Mouse (Mus musculus): Measurements from ENCODE around the gene Ramp1. TPM values are rescaled to one million over a fixed set of nuclear protein-coding genes. Genes with fewer than 3 reads are reported as not detected.
A peak's percentile ranks its signal among the peaks of the same experiment; 100 is the strongest.

Gene Ramp1
- polyA plus RNA-seq, 1 experiment from 2014 or later: 0.29 TPM

GRCm38 (mm10) chr1:91251148-91251650 is 71.6 kb downstream of the Ramp1 start:
- Histone ChIP-seq H3K4me3 (ENCODE audit: low read depth, low read length) (peak overlapping the region; percentile 98), H3K9ac (ENCODE audit: low read depth, low read length) (peak overlapping the region; percentile 96), H3K9me3 (ENCODE audit: control insufficient read depth, low read length) (no peaks in the 10 kb centered on the region), H3K36me3 (ENCODE audit: control insufficient read depth, insufficient read depth, low read length) (no peaks in the 10 kb centered on the region), H3K4me1 (replicated peaks; ENCODE audit: control insufficient read depth, insufficient read depth, low read length) (peaks cover 4% of the 10 kb centered on the region), H3K27ac (ENCODE audit: low read depth, low read length) (no peak overlapping the region), H3K27me3 (ENCODE audit: control insufficient read depth, insufficient read depth, low read length) (no peaks in the 10 kb centered on the region), H3K4me2 (replicated peaks; ENCODE audit: low read depth, low read length) (peak overlapping the region; percentile 88)
- DNase-seq (ENCODE audit: low spot score): no peak
- 56% methylated on average over 5 of the region's 5 CpGs for WGBS
- ATAC-seq (ENCODE audit: low FRiP score): no peak

- Histone ChIP-seq H3K36me3 (ENCODE audit: control insufficient read depth, insufficient read depth, low read length) (no peaks in the 10 kb centered on the region), H3K9me3 (ENCODE audit: control insufficient read depth, low read length) (no peaks in the 10 kb centered on the region), H3K4me2 (replicated peaks; ENCODE audit: low read depth, low read length) (no peak overlapping the region), H3K9ac (ENCODE audit: low read depth, low read length) (no peak overlapping the region), H3K27me3 (ENCODE audit: control insufficient read depth, insufficient read depth, low read length) (no peaks in the 10 kb centered on the region), H3K27ac (ENCODE audit: low read depth, low read length) (no peak overlapping the region), H3K4me3 (ENCODE audit: low read depth, low read length) (no peak overlapping the region), H3K4me1 (replicated peaks; ENCODE audit: control insufficient read depth, insufficient read depth, low read length) (peaks cover 4% of the 10 kb centered on the region)
- WGBS: 69% methylated on average over 8 of the region's 8 CpGs
- DNase-seq (ENCODE audit: low spot score): peak; percentile 24
- ATAC-seq (ENCODE audit: low FRiP score): no peak
Measured at GRCm38 (mm10) chr1:91251927-91252326, 72.3 kb downstream of the Ramp1 start.

GRCm38 (mm10) chr1:91257918-91258317 is 78.3 kb downstream of the Ramp1 start:
- Histone ChIP-seq H3K4me2 (replicated peaks; ENCODE audit: low read depth, low read length) (no peak overlapping the region), H3K9me3 (ENCODE audit: control insufficient read depth, low read length) (no peaks in the 10 kb centered on the region)

GRCm38 (mm10) chr1:91259794-91260193 is 80.2 kb downstream of the Ramp1 start:
- no peaks in the 10 kb centered on the region for H3K9me3 ChIP-seq (ENCODE audit: control insufficient read depth, low read length)
- H3K27me3 ChIP-seq (ENCODE audit: control insufficient read depth, insufficient read depth, low read length): no peaks in the 10 kb centered on the region
- H3K4me3 ChIP-seq (ENCODE audit: low read depth, low read length): no peak overlapping the region
- DNase-seq (ENCODE audit: low spot score): no peak
- no peak overlapping the region for H3K9ac ChIP-seq (ENCODE audit: low read depth, low read length)
- ATAC-seq (ENCODE audit: low FRiP score): no peak
- H3K4me2 ChIP-seq (replicated peaks; ENCODE audit: low read depth, low read length): no peak overlapping the region
- no peak overlapping the region for H3K27ac ChIP-seq (ENCODE audit: low read depth, low read length)
- 93% methylated on average over 5 of the region's 5 CpGs for WGBS
- H3K36me3 ChIP-seq (ENCODE audit: control insufficient read depth, insufficient read depth, low read length): no peaks in the 10 kb centered on the region
- H3K4me1 ChIP-seq (replicated peaks; ENCODE audit: control insufficient read depth, insufficient read depth, low read length): no peaks in the 10 kb centered on the region

More at GRCm38 (mm10) chr1:91257918-91258317, 78.3 kb downstream of the Ramp1 start:
- no peak overlapping the region for H3K27ac ChIP-seq (ENCODE audit: low read depth, low read length)
- no peaks in the 10 kb centered on the region for H3K36me3 ChIP-seq (ENCODE audit: control insufficient read depth, insufficient read depth, low read length)
- no peaks in the 10 kb centered on the region for H3K27me3 ChIP-seq (ENCODE audit: control insufficient read depth, insufficient read depth, low read length)
- H3K4me1 ChIP-seq (replicated peaks; ENCODE audit: control insufficient read depth, insufficient read depth, low read length): no peaks in the 10 kb centered on the region
- no peak overlapping the region for H3K4me3 ChIP-seq (ENCODE audit: low read depth, low read length)
- no peak overlapping the region for H3K9ac ChIP-seq (ENCODE audit: low read depth, low read length)
- DNase-seq (ENCODE audit: low spot score) (no peak), ATAC-seq (ENCODE audit: low FRiP score) (no peak)

GRCm38 (mm10) chr1:91262508-91262907 is 82.9 kb downstream of the Ramp1 start:
- 95% methylated on average over 7 of the region's 7 CpGs for WGBS
- Histone ChIP-seq H3K4me1 (replicated peaks; ENCODE audit: control insufficient read depth, insufficient read depth, low read length) (no peaks in the 10 kb centered on the region), H3K4me2 (replicated peaks; ENCODE audit: low read depth, low read length) (no peak overlapping the region), H3K27me3 (ENCODE audit: control insufficient read depth, insufficient read depth, low read length) (no peaks in the 10 kb centered on the region), H3K9ac (ENCODE audit: low read depth, low read length) (no peak overlapping the region), H3K4me3 (ENCODE audit: low read depth, low read length) (no peak overlapping the region), H3K36me3 (ENCODE audit: control insufficient read depth, insufficient read depth, low read length) (no peaks in the 10 kb centered on the region), H3K9me3 (ENCODE audit: control insufficient read depth, low read length) (no peaks in the 10 kb centered on the region), H3K27ac (ENCODE audit: low read depth, low read length) (no peak overlapping the region)
- DNase-seq (ENCODE audit: low spot score): no peak
- ATAC-seq (ENCODE audit: low FRiP score): no peak

GRCm38 (mm10) chr1:91272260-91272659 is 92.6 kb downstream of the Ramp1 start:
- DNase-seq (ENCODE audit: low spot score) (no peak), ATAC-seq (ENCODE audit: low FRiP score) (no peak)
- Histone ChIP-seq H3K27ac (ENCODE audit: low read depth, low read length) (no peak overlapping the region), H3K4me3 (ENCODE audit: low read depth, low read length) (no peak overlapping the region), H3K36me3 (ENCODE audit: control insufficient read depth, insufficient read depth, low read length) (no peaks in the 10 kb centered on the region), H3K9me3 (ENCODE audit: control insufficient read depth, low read length) (no peaks in the 10 kb centered on the region), H3K27me3 (ENCODE audit: control insufficient read depth, insufficient read depth, low read length) (no peaks in the 10 kb centered on the region), H3K4me1 (replicated peaks; ENCODE audit: control insufficient read depth, insufficient read depth, low read length) (no peaks in the 10 kb centered on the region), H3K9ac (ENCODE audit: low read depth, low read length) (no peak overlapping the region), H3K4me2 (replicated peaks; ENCODE audit: low read depth, low read length) (no peak overlapping the region)
- WGBS: 97% methylated on average over 2 of the region's 2 CpGs

Other genes with a start within 250 kb of the Ramp1 start
- gene Prlh, start 226.7 kb upstream of the Ramp1 start, polyA plus RNA-seq (2014; fragmentation: Nextera tagmentation; extraction: Ambion mirVana): not detected in 2 replicates
- gene Rab17, start 210.2 kb upstream of the Ramp1 start, polyA plus RNA-seq (2014; fragmentation: Nextera tagmentation; extraction: Ambion mirVana): 0.33 TPM in 1 of 2 replicates, not detected in the other
- gene Lrrfip1, start 181.1 kb upstream of the Ramp1 start, polyA plus RNA-seq (2014; fragmentation: Nextera tagmentation; extraction: Ambion mirVana): 23.5 and 27.7 TPM in 2 replicates
- gene Rbm44, start 34.7 kb upstream of the Ramp1 start, polyA plus RNA-seq (2014; fragmentation: Nextera tagmentation; extraction: Ambion mirVana): 0.25 and 1.4 TPM in 2 replicates
- 88.9 and 95.2 TPM in 2 replicates for gene Ube2f, start 70.5 kb downstream of the Ramp1 start, polyA plus RNA-seq (2014; fragmentation: Nextera tagmentation; extraction: Ambion mirVana)
- 12.0 and 13.8 TPM in 2 replicates for gene Scly, start 118.5 kb downstream of the Ramp1 start, polyA plus RNA-seq (2014; fragmentation: Nextera tagmentation; extraction: Ambion mirVana)
- gene Espnl, start 142.3 kb downstream of the Ramp1 start, polyA plus RNA-seq (2014; fragmentation: Nextera tagmentation; extraction: Ambion mirVana): 0.03 TPM in 2 replicates
- gene Klhl30, start 171.2 kb downstream of the Ramp1 start, polyA plus RNA-seq (2014; fragmentation: Nextera tagmentation; extraction: Ambion mirVana): 0.06 and 0.33 TPM in 2 replicates
- gene Erfe, start 186.6 kb downstream of the Ramp1 start, polyA plus RNA-seq (2014; fragmentation: Nextera tagmentation; extraction: Ambion mirVana): 0.68 and 1.0 TPM in 2 replicates
- gene Ilkap, start 219.0 kb downstream of the Ramp1 start, polyA plus RNA-seq (2014; fragmentation: Nextera tagmentation; extraction: Ambion mirVana): 172 TPM in 2 replicates
- gene Hes6, start 234.2 kb downstream of the Ramp1 start, polyA plus RNA-seq (2014; fragmentation: Nextera tagmentation; extraction: Ambion mirVana): 288 and 318 TPM in 2 replicates

Measured in hindbrain, embryonic 11.5 days (tissue).